Mouse (Mus musculus) megakaryocyte-erythroid progenitor cell, adult 5 weeks (primary cell): Measurements from ENCODE around the gene Strc. TPM values are rescaled to one million over a fixed set of nuclear protein-coding genes. Genes with fewer than 3 reads are reported as not detected.

Source experiments
- polyA plus RNA-seq: library from polyadenylated mRNA; stranded (reverse); fragments of >175 nt; gene quantifications from 2 replicates; pipeline ENCODE4 v1.2.3, GENCODE M21; 2012

The Strc gene
- 0.04 TPM in 1 of 2 replicates, not detected in the other for polyA plus RNA-seq

GRCm38 (mm10) chr2:121386961-121387575 lies at the start of gene Strc:
Gene Strc, minus strand, starts transcription at chr2:121387168.

GRCm38 (mm10) chr2:121413387-121414042 lies 26.5 kb upstream of the Strc start, which contains the start of the genes Pdia3 and Catsper2:
Gene Pdia3, plus strand, starts transcription at chr2:121413775.
Gene Catsper2, minus strand, starts transcription at chr2:121413792.

GRCm38 (mm10) chr2:121357494-121357893 lies 29.5 kb downstream of the Strc start, which contains the start of gene Ckmt1:
Gene Ckmt1, plus strand, starts transcription at chr2:121357714.

GRCm38 (mm10) chr2:121354820-121355592 lies 32.0 kb downstream of the Strc start, which contains the start of gene Ppip5k1:
Gene Ppip5k1, minus strand, starts transcription at chr2:121355396.

Other genes with a start within 250 kb of the Strc start
- gene Adal, start 246.7 kb downstream of the Strc start, polyA plus RNA-seq, result 4.2 and 4.6 TPM in 2 replicates
- gene Lcmt2, start 246.5 kb downstream of the Strc start, polyA plus RNA-seq, result 7.2 and 8.4 TPM in 2 replicates
- 14.5 and 16.1 TPM in 2 replicates for gene Tubgcp4, start 216.5 kb downstream of the Strc start, polyA plus RNA-seq
- 13.7 and 16.5 TPM in 2 replicates for gene Zscan29, start 216.0 kb downstream of the Strc start, polyA plus RNA-seq
- 22.0 and 34.2 TPM in 2 replicates for gene Trp53bp1, start 115.8 kb downstream of the Strc start, polyA plus RNA-seq
- gene Map1a, start 97.6 kb downstream of the Strc start, polyA plus RNA-seq, result 0.01 and 0.30 TPM in 2 replicates
- 5.6 and 6.3 TPM in 2 replicates for gene Ppip5k1, start 31.8 kb downstream of the Strc start, polyA plus RNA-seq
- not detected in 2 replicates for gene Ckmt1, start 29.5 kb downstream of the Strc start, polyA plus RNA-seq
- 785 and 987 TPM in 2 replicates for gene Pdia3, start 26.6 kb upstream of the Strc start, polyA plus RNA-seq
- 0.24 and 0.29 TPM in 2 replicates for gene Catsper2, start 26.6 kb upstream of the Strc start, polyA plus RNA-seq
- 0.05 TPM in 2 replicates for gene Ell3, start 57.1 kb upstream of the Strc start, polyA plus RNA-seq
- 327 and 366 TPM in 2 replicates for gene Serf2, start 62.0 kb upstream of the Strc start, polyA plus RNA-seq
- gene Hypk, start 66.1 kb upstream of the Strc start, polyA plus RNA-seq, result 73.0 and 125 TPM in 2 replicates
- 0.05 TPM in 1 of 2 replicates, not detected in the other for gene Serinc4, start 69.6 kb upstream of the Strc start, polyA plus RNA-seq
- gene Mfap1b, start 86.9 kb upstream of the Strc start, polyA plus RNA-seq, result 3.7 and 4.6 TPM in 2 replicates
- 4.7 and 4.9 TPM in 2 replicates for gene Mfap1a, start 119.5 kb upstream of the Strc start, polyA plus RNA-seq
- 1.2 and 1.3 TPM in 2 replicates for gene Wdr76, start 119.6 kb upstream of the Strc start, polyA plus RNA-seq